Mouse (Mus musculus) ES-E14 (cell line): ENCODE results near the gene Atp8b4. TPM values are rescaled to one million over a fixed set of nuclear protein-coding genes. Genes with fewer than 3 reads are reported as not detected.

Experiments used
- DNase-seq: peaks from one replicate; pipeline ENCODE4 v3.0.0-alpha.2; 2013; ENCODE audit warnings: low read depth, low spot score
- H3K27ac ChIP-seq: 2 replicates; pipeline ENCODE4 v1.5.1; 2012; ENCODE audit warnings: low read depth, mild to moderate bottlenecking, low read length, moderate library complexity, mixed read lengths; ENCODE audit not compliant: poor library complexity, insufficient read depth, severe bottlenecking
- H3K36me3 ChIP-seq: 2 replicates; pipeline ENCODE4 v1.6.1; 2012; ENCODE audit warnings: mild to moderate bottlenecking, low read length, moderate library complexity, mixed read lengths; ENCODE audit not compliant: control insufficient read depth, poor library complexity, insufficient read depth, severe bottlenecking
- H3K4me1 ChIP-seq, 2 experiments: fragments of 150-350 bp in 1 of 2; sonication (generic) in 1 of 2; 2 replicates each; pipeline ENCODE4 v1.6.1; 2012; ENCODE audit warnings: low read length in 2 of 2, mild to moderate bottlenecking in 1 of 2, mixed read lengths in 1 of 2; ENCODE audit not compliant: control insufficient read depth in 2 of 2, insufficient read depth in 2 of 2, poor library complexity in 1 of 2
- H3K4me3 ChIP-seq, 2 experiments: fragments of 150-350 bp in 1 of 2; sonication (generic) in 1 of 2; 2 replicates each; pipeline ENCODE4 v1.5.1; 2012; ENCODE audit warnings: low read length in 2 of 2, low read depth in 1 of 2, mild to moderate bottlenecking in 1 of 2, mixed read lengths in 1 of 2; ENCODE audit not compliant: insufficient read depth in 1 of 2, poor library complexity in 1 of 2, severe bottlenecking in 1 of 2
- H3K9ac ChIP-seq: 2 replicates; pipeline ENCODE4 v1.6.1; 2012; ENCODE audit warnings: low read depth, mild to moderate bottlenecking, low read length, mixed read lengths; ENCODE audit not compliant: poor library complexity, insufficient read depth, severe bottlenecking
- H3K9me3 ChIP-seq: fragments of 150-350 bp; sonication (generic); 2 replicates; pipeline ENCODE4 v1.6.1; 2012; ENCODE audit warnings: low read depth, mild to moderate bottlenecking, low read length; ENCODE audit not compliant: control insufficient read depth, insufficient read depth
- CHD2 ChIP-seq: IDR thresholded peaks from 2 replicates; pipeline ENCODE4 v1.6.1; 2014; ENCODE audit warnings: mild to moderate bottlenecking, low read depth, low read length, inconsistent platforms
- HCFC1 ChIP-seq: IDR thresholded peaks from 2 replicates; pipeline ENCODE4 v1.6.1; 2012; ENCODE audit warnings: low read length, inconsistent platforms, borderline replicate concordance; ENCODE audit not compliant: insufficient read depth
- MAFK ChIP-seq: IDR thresholded peaks from 2 replicates; pipeline ENCODE4 v1.6.1; 2014; ENCODE audit warnings: mild to moderate bottlenecking, low read depth, low read length, inconsistent platforms; ENCODE audit not compliant: insufficient read depth
- ZC3H11A ChIP-seq: IDR thresholded peaks from 2 replicates; pipeline ENCODE4 v1.6.1; 2012; ENCODE audit warnings: low read depth, mild to moderate bottlenecking, inconsistent platforms, low read length, borderline replicate concordance
- ZNF384 ChIP-seq: IDR thresholded peaks from 2 replicates; pipeline ENCODE4 v1.6.1; 2012; ENCODE audit warnings: low read depth, low read length, inconsistent platforms
- in situ Hi-C, 2 experiments: fragments of 600-800 bp; cut with MboI; formaldehyde crosslinking; loops; one replicate each; pipeline ENCODE4 v1.15.1; 2025; ENCODE audit warnings: low sequenced_read_pairs in 2 of 2, inconsistent platforms in 1 of 2; ENCODE audit not compliant: unreplicated experiment in 2 of 2
- total RNA-seq: library from RNA; depleted of rRNA; stranded (reverse); fragments of 300-350 nt; gene quantifications from 2 replicates; pipeline ENCODE4 v1.2.3, GENCODE M21; 2012

Atp8b4 gene
- total RNA-seq, 1 experiment, result 0.27 TPM

DNA sequence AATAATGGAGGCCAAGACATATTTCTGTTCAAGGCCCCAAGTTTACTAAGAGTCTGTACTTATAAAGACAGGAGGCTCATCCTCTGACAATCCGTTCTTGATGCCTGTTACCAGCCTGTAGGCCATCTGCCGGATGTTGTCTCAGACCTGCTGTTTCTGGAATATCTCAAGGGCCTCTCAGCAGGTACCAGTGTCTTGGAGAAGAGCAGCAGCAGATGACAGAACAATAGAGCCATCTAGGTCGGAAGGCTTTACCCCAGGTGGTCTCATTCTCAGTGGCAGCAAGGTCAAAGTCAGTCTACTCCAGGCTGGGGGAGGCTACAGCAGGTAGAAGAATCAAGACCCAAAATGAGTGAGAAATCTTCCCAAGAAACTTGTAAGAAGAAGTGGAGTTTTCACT, 198.1 kb downstream of the Atp8b4 start:
- in situ Hi-C loops, result no loop called here

DNA sequence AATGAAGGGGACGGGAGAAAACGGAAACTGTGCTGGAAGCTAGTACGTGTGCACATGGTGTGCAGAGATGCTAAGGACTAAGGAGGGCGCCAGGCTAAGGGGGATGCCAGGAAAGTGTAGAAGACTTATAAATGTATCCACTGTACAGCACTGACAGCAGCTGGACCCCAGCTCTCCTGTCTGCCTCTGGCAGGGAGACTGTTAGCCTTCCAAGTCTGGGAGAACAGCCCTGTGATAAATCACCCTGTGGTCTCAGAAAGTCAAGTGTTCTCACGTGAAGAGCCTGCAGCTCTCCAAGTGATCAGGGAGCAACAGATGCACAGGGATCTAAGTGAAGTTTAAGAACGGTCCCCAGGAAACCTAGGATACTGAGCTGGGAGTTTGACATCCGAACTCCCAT, 209.8 kb downstream of the Atp8b4 start:
- Histone ChIP-seq H3K27ac (no peak overlapping the region), H3K4me3 (no peak overlapping the region), H3K4me1 (no peaks in the 10 kb centered on the region), H3K9ac (no peak overlapping the region), H3K36me3 (no peaks in the 10 kb centered on the region), H3K9me3 (no peaks in the 10 kb centered on the region)
- no peak for DNase-seq
- TF ChIP-seq CHD2 (no peak), HCFC1 (no peak), ZC3H11A (no peak), MAFK (no peak)
- in situ Hi-C loops, result no loop called here

More for the DNA sequence above, 198.1 kb downstream of the Atp8b4 start:
- no peaks in the 10 kb centered on the region for H3K36me3 ChIP-seq
- H3K9ac ChIP-seq, result no peak overlapping the region
- TF ChIP-seq ZC3H11A (no peak), CHD2 (peak; percentile 25; the same call in 1 of the 2 replicates), ZNF384 (no peak), MAFK (no peak), HCFC1 (no peak)
- no peaks in the 10 kb centered on the region for H3K9me3 ChIP-seq
- H3K27ac ChIP-seq, result no peak overlapping the region
- DNase-seq, result peak; percentile 38
- H3K4me3 ChIP-seq, result no peak overlapping the region
- 0 out of 4 replicates have a peak, but pooled peaks cover 0 to 6% of the 10 kb centered on the region in 2 experiments for H3K4me1 ChIP-seq

DNA sequence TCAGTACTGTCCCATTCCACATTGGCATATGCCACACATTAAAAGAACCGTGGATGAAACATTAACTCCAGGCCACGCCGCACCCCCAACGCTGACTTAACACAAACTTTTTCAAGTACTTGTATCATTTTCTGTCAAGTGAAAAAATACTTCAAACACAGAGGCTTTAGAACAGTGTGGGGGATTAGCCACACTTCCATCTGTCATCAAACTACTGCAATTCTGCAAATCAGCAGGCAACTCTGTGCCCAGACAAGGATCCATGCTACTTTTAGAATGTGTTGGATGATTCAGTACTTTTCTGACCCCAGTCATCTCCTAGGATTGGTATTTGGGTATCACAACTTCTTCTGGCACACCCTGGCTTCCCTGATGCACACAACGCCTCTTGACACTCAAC, 212.5 kb downstream of the Atp8b4 start:
- in situ Hi-C loops, result no loop called here
- H3K9ac ChIP-seq, result no peak overlapping the region
- H3K9me3 ChIP-seq, result no peaks in the 10 kb centered on the region
- no peak for TF ChIP-seq HCFC1
- H3K36me3 ChIP-seq, result no peaks in the 10 kb centered on the region
- no peaks in the 10 kb centered on the region for H3K4me1 ChIP-seq
- no peak for DNase-seq
- H3K27ac ChIP-seq, result no peak overlapping the region
- no peak overlapping the region for H3K4me3 ChIP-seq

DNA sequence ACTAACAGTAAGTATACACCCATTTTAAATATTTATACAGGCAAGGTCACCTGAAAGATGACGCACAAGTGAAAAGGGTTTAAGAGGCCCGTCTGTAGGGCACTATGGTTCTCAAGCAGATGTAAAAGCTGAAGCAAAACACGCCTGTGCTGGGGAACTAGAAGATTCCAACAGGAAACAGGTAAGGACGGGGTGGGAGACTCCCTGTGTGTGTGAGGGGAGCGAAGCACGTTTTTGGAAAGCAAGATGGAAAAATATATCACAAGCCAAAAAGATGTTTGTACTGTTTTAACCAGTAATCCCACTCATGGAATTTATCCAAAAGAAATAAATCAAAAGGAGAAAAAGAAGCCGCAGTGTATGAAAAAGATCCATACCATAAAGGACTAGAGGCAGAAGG, 214.1 kb downstream of the Atp8b4 start:
- DNase-seq, result no peak
- no peaks in the 10 kb centered on the region for H3K4me1 ChIP-seq
- no peak for TF ChIP-seq ZNF384
- no peak for TF ChIP-seq CHD2
- no peak for TF ChIP-seq MAFK
- TF ChIP-seq ZC3H11A, result no peak
- TF ChIP-seq HCFC1, result no peak
- no peak overlapping the region for H3K4me3 ChIP-seq
- H3K27ac ChIP-seq, result no peak overlapping the region
- H3K9ac ChIP-seq, result no peak overlapping the region
- H3K9me3 ChIP-seq, result no peaks in the 10 kb centered on the region
- no peaks in the 10 kb centered on the region for H3K36me3 ChIP-seq
- in situ Hi-C loops, result no loop called here

DNA sequence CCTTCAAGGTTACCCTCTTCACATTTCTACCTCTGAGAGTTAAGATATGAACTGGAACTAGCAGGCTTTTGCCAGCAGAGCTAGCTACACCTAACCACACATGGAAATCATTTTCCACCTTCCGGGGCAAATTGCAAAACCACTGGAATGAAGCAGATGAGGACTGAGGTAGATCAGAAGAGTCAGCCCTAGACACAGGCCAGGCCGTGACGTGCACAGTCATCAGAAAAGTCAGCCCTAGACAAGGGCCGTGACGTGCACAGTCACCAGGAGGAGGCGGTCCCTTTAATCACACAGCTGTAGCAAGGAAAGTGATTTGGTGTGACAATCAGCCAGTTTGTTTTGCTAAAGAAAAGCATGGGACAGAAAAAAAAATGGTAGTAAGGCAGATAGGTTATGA, 216.4 kb downstream of the Atp8b4 start:
- no peaks in the 10 kb centered on the region for H3K4me1 ChIP-seq
- H3K9ac ChIP-seq, result no peak overlapping the region
- DNase-seq, result no peak
- no peaks in the 10 kb centered on the region for H3K36me3 ChIP-seq
- no peaks in the 10 kb centered on the region for H3K9me3 ChIP-seq
- TF ChIP-seq MAFK (no peak), CHD2 (no peak), ZNF384 (no peak), ZC3H11A (no peak), HCFC1 (no peak)
- H3K27ac ChIP-seq, result no peak overlapping the region
- in situ Hi-C loops, result no loop called here
- H3K4me3 ChIP-seq, result no peak overlapping the region
